17 mouse cellular contexts compared by ENCODE assay signal in genomic region chr5:66884505-66884904, GRCm38 (mm10).
"Had no signal": no experiment of that assay in that cellular context is flagged by ENCODE, and none has a peak within 500 bp of the region (broad histone marks: within the 10 kb centered on the region; RNA-seq: fewer than 3 reads in every experiment).

No protein-coding gene starts in this region.

- DNase-seq: kidney, adult 2 months; kidney, postnatal 14 days; retina, postnatal 1 day; right cerebral cortex, postnatal 4 days; spleen, adult 18-20 months; thymus, adult 18-20 months; thymus, postnatal 14 days had no signal

- H3K9me3 ChIP-seq: liver, embryonic 15.5 days had no signal

- H3K9ac ChIP-seq: kidney, embryonic 15.5 days; liver, embryonic 15.5 days; neural tube, embryonic 13.5 days had no signal

- H3K27me3 ChIP-seq: kidney, embryonic 15.5 days; liver, embryonic 15.5 days; megakaryocyte, embryonic 14.5 days; neural tube, embryonic 13.5 days had no signal

- H3K4me2 ChIP-seq: kidney, embryonic 15.5 days; liver, embryonic 11.5 days; liver, embryonic 15.5 days; midbrain, embryonic 11.5 days; neural tube, embryonic 13.5 days had no signal

- H3K4me1 ChIP-seq: liver, embryonic 15.5 days; megakaryocyte, embryonic 14.5 days had no signal

- H3K36me3 ChIP-seq: kidney, embryonic 15.5 days; liver, embryonic 15.5 days; neural tube, embryonic 13.5 days had no signal

- H3K27ac ChIP-seq: kidney, embryonic 15.5 days; left cerebral cortex, adult 2 months; liver, embryonic 15.5 days; macrophage; neural tube, embryonic 13.5 days had no signal

- H3K4me3 ChIP-seq: kidney, embryonic 15.5 days; left cerebral cortex, adult 2 months; liver, embryonic 15.5 days; megakaryocyte, embryonic 14.5 days; neural tube, embryonic 13.5 days had no signal

- ATAC-seq: intestine, embryonic 16.5 days; midbrain, embryonic 16.5 days had no signal
